Comparison of ENCODE assay signal across 8 mouse cellular contexts in genomic region chr19:60611525-60612215, GRCm38 (mm10). TPM values are rescaled to one million over a fixed set of nuclear protein-coding genes. Genes with fewer than 3 reads are reported as not detected.
DNase-seq lines count a peak whose midpoint lies in the region; ATAC-seq and TF ChIP-seq lines count a peak whose summit lies in the region.

No protein-coding gene starts in this region.

- H3K4me3 ChIP-seq in forebrain, embryonic 14.5 days (ENCODE audit: low read depth, low read length) = no peak overlapping the region
- H3K4me3 ChIP-seq in forebrain, embryonic 16.5 days (replicated peaks; ENCODE audit: low read length) = no peak overlapping the region
- H3K4me3 ChIP-seq in midbrain, embryonic 11.5 days (ENCODE audit: low read depth, low read length) = no peak overlapping the region
- H3K4me3 ChIP-seq in midbrain, embryonic 15.5 days = no peak overlapping the region
- no peak overlapping the region for H3K4me3 ChIP-seq in bone marrow, adult 2 months (replicated peaks; ENCODE audit: control insufficient read depth, low read depth, low read length)
- H3K4me3 ChIP-seq in liver, embryonic 11.5 days (ENCODE audit: low read depth, low read length) = no peak overlapping the region

- TF ChIP-seq POLR2A in bone marrow, adult 2 months (IDR thresholded peaks at IDR 0.05; ENCODE audit: borderline replicate concordance, control insufficient read depth, low read depth, low read length) = no peak

- peak; percentile 23 for DNase-seq in forebrain, embryonic 14.5 days (ENCODE audit: low spot score)
- peak; percentile 88 for DNase-seq in midbrain, embryonic 11.5 days (ENCODE audit: low spot score, missing footprints)
- peak; percentile 33 for DNase-seq in liver, embryonic 11.5 days (ENCODE audit: low spot score)
- peak; percentile 7 to 10 for DNase-seq in thymus, postnatal 36 days
- no peak for DNase-seq in gastrocnemius, postnatal 36 days

- H3K4me1 ChIP-seq in forebrain, embryonic 14.5 days (ENCODE audit: control insufficient read depth, insufficient read depth, low read length) = peaks cover 5% of the 10 kb centered on the region; the same call in 1 of the 2 replicates
- H3K4me1 ChIP-seq in forebrain, embryonic 16.5 days (replicated peaks; ENCODE audit: control insufficient read depth, insufficient read depth, low read length) = peaks cover 5% of the 10 kb centered on the region
- 0 out of 2 replicates have a peak, but pooled peaks cover 4% of the 10 kb centered on the region for H3K4me1 ChIP-seq in midbrain, embryonic 11.5 days (ENCODE audit: control insufficient read depth, insufficient read depth, low read length)
- peaks cover 7% of the 10 kb centered on the region; the same call in 1 of the 2 replicates for H3K4me1 ChIP-seq in midbrain, embryonic 15.5 days
- no peaks in the 10 kb centered on the region for H3K4me1 ChIP-seq in bone marrow, adult 2 months (ENCODE audit: control insufficient read depth, insufficient read depth, low read length)
- H3K4me1 ChIP-seq in liver, embryonic 11.5 days (replicated peaks; ENCODE audit: control insufficient read depth, insufficient read depth, low read length) = no peaks in the 10 kb centered on the region

- intact Hi-C loops in gastrocnemius, postnatal 36 days (cut with DNase I) = no loop called here

- H3K9ac ChIP-seq in forebrain, embryonic 14.5 days (ENCODE audit: low read length) = no peak overlapping the region
- H3K9ac ChIP-seq in forebrain, embryonic 16.5 days (replicated peaks; ENCODE audit: low read depth, low read length) = no peak overlapping the region
- H3K9ac ChIP-seq in midbrain, embryonic 11.5 days (ENCODE audit: low read length) = no peak overlapping the region
- no peak overlapping the region for H3K9ac ChIP-seq in midbrain, embryonic 15.5 days
- H3K9ac ChIP-seq in liver, embryonic 11.5 days (ENCODE audit: low read depth, low read length) = no peak overlapping the region

- H3K9me3 ChIP-seq in forebrain, embryonic 14.5 days (replicated peaks; ENCODE audit: control insufficient read depth, low read length) = no peaks in the 10 kb centered on the region
- H3K9me3 ChIP-seq in forebrain, embryonic 16.5 days (ENCODE audit: control insufficient read depth, low read length) = no peaks in the 10 kb centered on the region
- no peaks in the 10 kb centered on the region; the same call in 1 of the 2 replicates for H3K9me3 ChIP-seq in midbrain, embryonic 11.5 days (ENCODE audit: control insufficient read depth, low read length)
- H3K9me3 ChIP-seq in midbrain, embryonic 15.5 days = no peaks in the 10 kb centered on the region
- no peaks in the 10 kb centered on the region for H3K9me3 ChIP-seq in liver, embryonic 11.5 days (ENCODE audit: control insufficient read depth, low read length)

- WGBS in forebrain, embryonic 14.5 days = 41% methylated on average over 12 of the region's 12 CpGs
- 42% methylated on average over 12 of the region's 12 CpGs for WGBS in forebrain, embryonic 16.5 days
- 42% methylated on average over 12 of the region's 12 CpGs for WGBS in midbrain, embryonic 11.5 days
- 41% methylated on average over 12 of the region's 12 CpGs for WGBS in midbrain, embryonic 15.5 days
- WGBS in bone marrow, adult 2 months = 34% methylated on average over 12 of the region's 12 CpGs
- WGBS in liver, embryonic 11.5 days = 37% methylated on average over 12 of the region's 12 CpGs

- no peak for ATAC-seq in forebrain, embryonic 14.5 days
- no peak for ATAC-seq in forebrain, embryonic 16.5 days
- no peak for ATAC-seq in midbrain, embryonic 11.5 days (ENCODE audit: low FRiP score)
- ATAC-seq in midbrain, embryonic 15.5 days (replicated peaks) = no peak
- no peak; the same call in 1 of the 2 replicates for ATAC-seq in liver, embryonic 11.5 days (replicated peaks; ENCODE audit: low FRiP score)

- no peaks in the 10 kb centered on the region for H3K27me3 ChIP-seq in forebrain, embryonic 14.5 days (replicated peaks; ENCODE audit: control insufficient read depth, insufficient read depth, low read length)
- no peaks in the 10 kb centered on the region for H3K27me3 ChIP-seq in forebrain, embryonic 16.5 days (replicated peaks; ENCODE audit: control insufficient read depth, insufficient read depth, low read length)
- no peaks in the 10 kb centered on the region for H3K27me3 ChIP-seq in midbrain, embryonic 11.5 days (ENCODE audit: control insufficient read depth, insufficient read depth, low read length)
- H3K27me3 ChIP-seq in midbrain, embryonic 15.5 days (replicated peaks) = no peaks in the 10 kb centered on the region
- H3K27me3 ChIP-seq in liver, embryonic 11.5 days (replicated peaks; ENCODE audit: control insufficient read depth, insufficient read depth, low read length) = no peaks in the 10 kb centered on the region

- TF ChIP-seq CTCF in bone marrow, adult 2 months (IDR thresholded peaks at IDR 0.05; ENCODE audit: control insufficient read depth, insufficient read depth, low read length) = peak; percentile 43; the same call in 1 of the 2 replicates

- H3K36me3 ChIP-seq in forebrain, embryonic 14.5 days (ENCODE audit: control insufficient read depth, insufficient read depth, low read length) = no peaks in the 10 kb centered on the region
- H3K36me3 ChIP-seq in forebrain, embryonic 16.5 days (ENCODE audit: control insufficient read depth, insufficient read depth) = no peaks in the 10 kb centered on the region
- H3K36me3 ChIP-seq in midbrain, embryonic 11.5 days (ENCODE audit: control insufficient read depth, insufficient read depth, low read length) = no peaks in the 10 kb centered on the region
- no peaks in the 10 kb centered on the region for H3K36me3 ChIP-seq in midbrain, embryonic 15.5 days (replicated peaks)
- H3K36me3 ChIP-seq in liver, embryonic 11.5 days (ENCODE audit: control insufficient read depth, insufficient read depth, low read length) = no peaks in the 10 kb centered on the region

- no peak overlapping the region for H3K4me2 ChIP-seq in forebrain, embryonic 14.5 days (ENCODE audit: low read length)
- no peak overlapping the region for H3K4me2 ChIP-seq in forebrain, embryonic 16.5 days (ENCODE audit: low read length)
- H3K4me2 ChIP-seq in midbrain, embryonic 11.5 days = no peak overlapping the region
- no peak overlapping the region for H3K4me2 ChIP-seq in midbrain, embryonic 15.5 days
- H3K4me2 ChIP-seq in liver, embryonic 11.5 days = no peak overlapping the region

- H3K27ac ChIP-seq in forebrain, embryonic 14.5 days (ENCODE audit: low read depth, low read length) = no peak overlapping the region
- no peak overlapping the region for H3K27ac ChIP-seq in forebrain, embryonic 16.5 days (ENCODE audit: low read length)
- no peak overlapping the region for H3K27ac ChIP-seq in midbrain, embryonic 11.5 days (ENCODE audit: low read depth, low read length)
- H3K27ac ChIP-seq in midbrain, embryonic 15.5 days = no peak overlapping the region
- no peak overlapping the region for H3K27ac ChIP-seq in bone marrow, adult 2 months (ENCODE audit: control insufficient read depth, insufficient read depth, low read depth, low read length, poor library complexity)
- H3K27ac ChIP-seq in liver, embryonic 11.5 days (ENCODE audit: low read depth, low read length) = no peak overlapping the region

RNA-seq across cellular contexts. Expression of gene Cacul1, which starts 30.8 kb away (rescaled TPM):
- polyA plus RNA-seq in forebrain, embryonic 14.5 days (2014; fragmentation: Nextera tagmentation; extraction: Ambion mirVana) = 17.2 and 20.0 TPM in 2 replicates
- polyA plus RNA-seq in forebrain, embryonic 16.5 days (2015; fragmentation: Nextera tagmentation; extraction: Ambion mirVana) = 17.6 and 21.7 TPM in 2 replicates
- polyA plus RNA-seq in midbrain, embryonic 11.5 days (2014; fragmentation: Nextera tagmentation; extraction: Ambion mirVana) = 34.6 and 36.5 TPM in 2 replicates
- 23.0 and 24.9 TPM in 2 replicates for polyA plus RNA-seq in midbrain, embryonic 15.5 days (2015; fragmentation: Nextera tagmentation; extraction: Ambion mirVana)
- 7.5 and 11.4 TPM in 2 replicates for polyA plus RNA-seq in bone marrow, adult 2 months (2011; ENCODE audit: insufficient read depth, insufficient read length, low replicate concordance, missing spikeins)
- polyA plus RNA-seq in liver, embryonic 11.5 days (2014; fragmentation: Nextera tagmentation; extraction: Ambion mirVana) = 22.1 and 26.9 TPM in 2 replicates
- 10 to 100 TPM; 31.0 to 31.3 TPM for total RNA-seq in gastrocnemius, postnatal 36 days (2021)

Comparison
In these comparisons a context has a peak if more than half of its experiments do, and no peak if none do; other contexts are left out.
1. DNase-seq: peak in forebrain, embryonic 14.5 days (single experiment), midbrain, embryonic 11.5 days (single experiment), liver, embryonic 11.5 days (single experiment) and thymus, postnatal 36 days (2 of 2); none in gastrocnemius, postnatal 36 days (0 of 2).